Comparison of ENCODE assay signal across 8 mouse cellular contexts in the genomic region with DNA sequence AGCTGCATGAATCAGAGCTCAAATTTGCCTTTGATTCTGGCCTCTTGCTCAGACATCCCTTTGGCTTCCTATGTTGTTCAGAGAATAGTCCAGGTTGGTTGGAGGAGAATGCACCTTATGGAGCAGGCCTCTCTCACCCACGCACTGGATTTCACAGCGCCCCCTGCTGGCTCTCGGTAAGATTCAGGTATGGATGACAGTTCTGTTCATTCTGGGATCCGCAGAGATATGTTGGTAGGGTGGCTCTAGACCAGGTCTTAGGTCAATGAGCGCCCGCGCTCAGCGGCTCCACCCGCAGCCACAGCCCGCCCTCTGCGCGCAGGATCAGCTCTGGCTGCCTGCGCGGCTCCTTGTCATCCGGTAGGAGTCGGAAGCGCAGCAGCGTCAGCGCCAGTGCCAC. TPM values are rescaled to one million over a fixed set of nuclear protein-coding genes. Genes with fewer than 3 reads are reported as not detected.
DNase-seq lines count a peak whose midpoint lies in the region; ATAC-seq lines count a peak whose summit lies in the region.

No protein-coding gene starts in this region.

- ATAC-seq in embryonic facial prominence, embryonic 13.5 days (ENCODE audit: insufficient number of reproducible peaks, insufficient read depth, low FRiP score, low TSS enrichment, low read depth): no peak
- ATAC-seq in hindbrain, embryonic 11.5 days (ENCODE audit: low FRiP score): no peak

- no peaks in the 10 kb centered on the region for H3K36me3 ChIP-seq in embryonic facial prominence, embryonic 13.5 days
- no peaks in the 10 kb centered on the region for H3K36me3 ChIP-seq in hindbrain, embryonic 11.5 days (ENCODE audit: control insufficient read depth, insufficient read depth, low read length)

- DNase-seq in gastrocnemius, adult 18-20 months (ENCODE audit: low spot score): peak; percentile 17
- DNase-seq in gastrocnemius, adult 8-10 months (ENCODE audit: low spot score in 2 of 2): no peak
- DNase-seq in adrenal gland, postnatal 4 days (ENCODE audit: low spot score in 2 of 2): peak; percentile 30 to 33
- DNase-seq in hindbrain, embryonic 11.5 days (ENCODE audit: low spot score): peak; percentile 74
- peak; percentile 11 to 40 for DNase-seq in layer of hippocampus, postnatal 36 days
- peak; percentile 51 for DNase-seq in mesoderm, embryonic 11.5 days (ENCODE audit: low read depth, low spot score)
- peak; percentile 18 to 72 for DNase-seq in spleen, postnatal 10 days (ENCODE audit: low spot score in 2 of 2)

- no peak overlapping the region for H3K4me3 ChIP-seq in embryonic facial prominence, embryonic 13.5 days
- no peak overlapping the region for H3K4me3 ChIP-seq in hindbrain, embryonic 11.5 days (ENCODE audit: low read depth, low read length)

- peak overlapping the region; percentile 58; the same call in 1 of the 2 replicates for H3K9ac ChIP-seq in embryonic facial prominence, embryonic 13.5 days
- H3K9ac ChIP-seq in hindbrain, embryonic 11.5 days (ENCODE audit: low read depth, low read length): no peak overlapping the region

- H3K4me1 ChIP-seq in embryonic facial prominence, embryonic 13.5 days: no peaks in the 10 kb centered on the region
- 0 out of 2 replicates have a peak, but pooled peaks cover 2% of the 10 kb centered on the region for H3K4me1 ChIP-seq in hindbrain, embryonic 11.5 days (replicated peaks; ENCODE audit: control insufficient read depth, insufficient read depth, low read length)

- 11% methylated on average over 19 of the region's 19 CpGs for WGBS in embryonic facial prominence, embryonic 13.5 days
- WGBS in hindbrain, embryonic 11.5 days: 10% methylated on average over 19 of the region's 19 CpGs

- peaks cover 15% of the 10 kb centered on the region; the same call in 1 of the 2 replicates for H3K27me3 ChIP-seq in embryonic facial prominence, embryonic 13.5 days
- H3K27me3 ChIP-seq in hindbrain, embryonic 11.5 days (ENCODE audit: control insufficient read depth, insufficient read depth, low read length): no peaks in the 10 kb centered on the region

- no peak overlapping the region for H3K27ac ChIP-seq in embryonic facial prominence, embryonic 13.5 days
- no peak overlapping the region for H3K27ac ChIP-seq in hindbrain, embryonic 11.5 days (ENCODE audit: low read depth, low read length)

- no peaks in the 10 kb centered on the region for H3K9me3 ChIP-seq in embryonic facial prominence, embryonic 13.5 days
- no peaks in the 10 kb centered on the region for H3K9me3 ChIP-seq in hindbrain, embryonic 11.5 days (ENCODE audit: control insufficient read depth, low read length)

- peak overlapping the region; percentile 48 for H3K4me2 ChIP-seq in embryonic facial prominence, embryonic 13.5 days
- peak overlapping the region; percentile 11; the same call in 1 of the 2 replicates for H3K4me2 ChIP-seq in hindbrain, embryonic 11.5 days (replicated peaks; ENCODE audit: low read depth, low read length)

RNA-seq across cellular contexts. Expression of a gene that starts 11.9 kb away (rescaled TPM):
- total RNA-seq in gastrocnemius, adult 18-20 months (2021): under 1 TPM in 1 of 2 experiments, not detected in 1; 0.59 TPM
- total RNA-seq in gastrocnemius, adult 8-10 months (2022): under 1 TPM in 2 of 4 experiments, not detected in 2; 0.18 to 0.44 TPM
- total RNA-seq in adrenal gland, postnatal 4 days (2021): 1 to 10 TPM; 3.1 to 3.3 TPM
- polyA plus RNA-seq in embryonic facial prominence, embryonic 13.5 days (2015; fragmentation: Nextera tagmentation; extraction: Ambion mirVana): 1.3 TPM in 1 of 2 replicates, not detected in the other
- polyA plus RNA-seq in hindbrain, embryonic 11.5 days (2014; fragmentation: Nextera tagmentation; extraction: Ambion mirVana): not detected in 2 replicates
- 1 to 10 TPM; 4.3 to 4.6 TPM for total RNA-seq in layer of hippocampus, postnatal 36 days (2021)

RNA-seq across cellular contexts. Expression of a gene that starts 13.8 kb away (rescaled TPM):
- total RNA-seq in gastrocnemius, adult 18-20 months (2021): 1 to 10 TPM; 4.8 to 5.7 TPM
- total RNA-seq in gastrocnemius, adult 8-10 months (2022): 1 to 10 TPM; 4.8 to 8.5 (median 8.1) TPM
- total RNA-seq in adrenal gland, postnatal 4 days (2021): 10 to 100 TPM; 11.1 to 12.6 TPM
- 8.7 and 10.0 TPM in 2 replicates for polyA plus RNA-seq in embryonic facial prominence, embryonic 13.5 days (2015; fragmentation: Nextera tagmentation; extraction: Ambion mirVana)
- 8.6 and 10.0 TPM in 2 replicates for polyA plus RNA-seq in hindbrain, embryonic 11.5 days (2014; fragmentation: Nextera tagmentation; extraction: Ambion mirVana)
- total RNA-seq in layer of hippocampus, postnatal 36 days (2021): 10 to 100 TPM in 1 of 2 experiments, 1 to 10 TPM in 1; 7.6 to 11.5 TPM

RNA-seq across cellular contexts. Expression of a gene that starts 42.0 kb away (rescaled TPM):
- total RNA-seq in gastrocnemius, adult 18-20 months (2021): 1 to 10 TPM; 5.9 to 7.7 TPM
- total RNA-seq in gastrocnemius, adult 8-10 months (2022): 1 to 10 TPM; 6.3 to 9.3 (median 7.2) TPM
- total RNA-seq in adrenal gland, postnatal 4 days (2021): 10 to 100 TPM; 71.3 to 72.6 TPM
- 10.9 and 11.0 TPM in 2 replicates for polyA plus RNA-seq in embryonic facial prominence, embryonic 13.5 days (2015; fragmentation: Nextera tagmentation; extraction: Ambion mirVana)
- polyA plus RNA-seq in hindbrain, embryonic 11.5 days (2014; fragmentation: Nextera tagmentation; extraction: Ambion mirVana): 3.1 and 5.5 TPM in 2 replicates
- 10 to 100 TPM; 23.4 to 24.1 TPM for total RNA-seq in layer of hippocampus, postnatal 36 days (2021)

Comparison
In these comparisons a context has a peak if more than half of its experiments do, and no peak if none do; other contexts are left out.
1. DNase-seq: peak in gastrocnemius, adult 18-20 months (single experiment), adrenal gland, postnatal 4 days (2 of 2), hindbrain, embryonic 11.5 days (single experiment), layer of hippocampus, postnatal 36 days (2 of 2), mesoderm, embryonic 11.5 days (single experiment) and spleen, postnatal 10 days (2 of 2); none in gastrocnemius, adult 8-10 months (0 of 2).